In the genomic region with DNA sequence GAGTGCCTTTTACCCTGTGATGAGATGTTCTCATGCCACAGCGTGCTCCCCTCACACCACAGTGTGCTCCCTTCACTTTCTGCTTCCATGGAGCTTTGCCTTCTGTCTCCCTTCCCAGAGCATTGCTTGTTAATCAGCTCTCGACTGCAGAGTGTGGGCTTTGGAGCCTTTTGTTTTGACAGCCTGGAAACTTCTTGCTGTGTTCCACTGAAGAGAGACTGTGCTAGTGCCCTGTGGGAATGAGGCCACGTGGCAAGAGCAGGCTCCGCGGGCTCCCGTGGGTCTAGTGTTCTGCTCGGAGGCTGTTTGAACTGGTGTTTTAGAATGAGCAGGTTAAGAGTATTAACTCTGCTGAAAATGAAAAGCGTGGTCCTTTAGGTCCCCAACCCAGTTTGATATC, we compare ENCODE assay signal across 27 mouse cellular contexts. TPM values are rescaled to one million over a fixed set of nuclear protein-coding genes. Genes with fewer than 3 reads are reported as not detected.
DNase-seq lines count a peak whose midpoint lies in the region; ATAC-seq and TF ChIP-seq lines count a peak whose summit lies in the region.
"Had no signal": no experiment of that assay in that cellular context is flagged by ENCODE, and none has a peak within 500 bp of the region (broad histone marks: within the 10 kb centered on the region; RNA-seq: fewer than 3 reads in every experiment).

No protein-coding gene starts in this region.

- TF ChIP-seq POLR2A in brain, embryonic 14.5 days (IDR thresholded peaks at IDR 0.05; ENCODE audit: borderline replicate concordance, extremely low read depth, insufficient read depth, insufficient read length, poor library complexity, severe bottlenecking): no peak

- no peak for TF ChIP-seq CTCF in brain, embryonic 14.5 days (IDR thresholded peaks at IDR 0.05; ENCODE audit: borderline replicate concordance, extremely low read depth, insufficient read depth, insufficient read length)
- no peak for TF ChIP-seq CTCF in gastrocnemius, adult 2 months (IDR thresholded peaks at IDR 0.05)

- H3K9ac ChIP-seq in forebrain, embryonic 14.5 days (ENCODE audit: low read length): no peak overlapping the region
- no peak overlapping the region for H3K9ac ChIP-seq in intestine, embryonic 15.5 days
- H3K9ac ChIP-seq in intestine, embryonic 16.5 days (ENCODE audit: low read depth, low read length): no peak overlapping the region
- H3K9ac ChIP-seq: embryonic facial prominence, embryonic 12.5 days; hindbrain, embryonic 12.5 days; liver, embryonic 14.5 days; lung, embryonic 14.5 days; midbrain, embryonic 12.5 days had no signal

- intact Hi-C loops in gastrocnemius, adult 2 months (cut with DNase I): no loop called here

- no peaks in the 10 kb centered on the region for H3K27me3 ChIP-seq in forebrain, embryonic 14.5 days (replicated peaks; ENCODE audit: control insufficient read depth, insufficient read depth, low read length)
- peaks cover 8% of the 10 kb centered on the region; the same call in 1 of the 2 replicates for H3K27me3 ChIP-seq in forebrain, embryonic 10.5 days (ENCODE audit: poor library complexity, severe bottlenecking)
- H3K27me3 ChIP-seq in intestine, embryonic 15.5 days (replicated peaks): no peaks in the 10 kb centered on the region
- no peaks in the 10 kb centered on the region for H3K27me3 ChIP-seq in intestine, embryonic 16.5 days (replicated peaks; ENCODE audit: control insufficient read depth, insufficient read depth, low read length)
- H3K27me3 ChIP-seq: embryonic facial prominence, embryonic 12.5 days; hindbrain, embryonic 12.5 days; midbrain, embryonic 12.5 days had no signal

- no peaks in the 10 kb centered on the region for H3K9me3 ChIP-seq in forebrain, embryonic 14.5 days (replicated peaks; ENCODE audit: control insufficient read depth, low read length)
- H3K9me3 ChIP-seq in forebrain, embryonic 10.5 days: peaks cover 8% of the 10 kb centered on the region; the same call in 1 of the 2 replicates
- no peaks in the 10 kb centered on the region for H3K9me3 ChIP-seq in intestine, embryonic 15.5 days
- H3K9me3 ChIP-seq in intestine, embryonic 16.5 days (ENCODE audit: control insufficient read depth, low read length): no peaks in the 10 kb centered on the region
- H3K9me3 ChIP-seq: embryonic facial prominence, embryonic 12.5 days; G1E had no signal

- H3K4me2 ChIP-seq in forebrain, embryonic 14.5 days (ENCODE audit: low read length): no peak overlapping the region
- no peak overlapping the region for H3K4me2 ChIP-seq in intestine, embryonic 15.5 days (replicated peaks)
- no peak overlapping the region for H3K4me2 ChIP-seq in intestine, embryonic 16.5 days (ENCODE audit: low read depth, low read length)
- H3K4me2 ChIP-seq: embryonic facial prominence, embryonic 12.5 days; heart, embryonic 11.5 days; hindbrain, embryonic 12.5 days; lung, embryonic 14.5 days; midbrain, embryonic 12.5 days had no signal

- DNase-seq in forebrain, embryonic 14.5 days (ENCODE audit: low spot score): peak; percentile 15
- DNase-seq in forebrain, embryonic 10.5 days (ENCODE audit: extremely low spot score, low spot score): no peak
- peak; percentile 28 to 30 for DNase-seq in layer of hippocampus, postnatal 10 days (ENCODE audit: low spot score in 2 of 2)
- no peak for DNase-seq in layer of hippocampus, adult 9-10 months (ENCODE audit: low spot score)
- peak; percentile 31 for DNase-seq in brain, embryonic 14.5 days (ENCODE audit: low read depth)
- DNase-seq in gastrocnemius, adult 2 months: no peak
- DNase-seq: adrenal gland, adult 8-10 months; cerebellum, adult 11 months; cerebellum, adult 9-10 months; cerebellum, postnatal 36 days; gastrocnemius, postnatal 25 days; heart, adult 18-20 months; heart, postnatal 36 days; kidney, adult 8-10 months; liver; lung, embryonic 14.5 days; thymus, adult 18-20 months; thymus, postnatal 36 days had no signal

- no peaks in the 10 kb centered on the region; the same call in 1 of the 2 replicates for H3K4me1 ChIP-seq in forebrain, embryonic 14.5 days (ENCODE audit: control insufficient read depth, insufficient read depth, low read length)
- H3K4me1 ChIP-seq in forebrain, embryonic 10.5 days: no peaks in the 10 kb centered on the region
- no peaks in the 10 kb centered on the region for H3K4me1 ChIP-seq in intestine, embryonic 15.5 days (replicated peaks)
- H3K4me1 ChIP-seq in intestine, embryonic 16.5 days (ENCODE audit: control insufficient read depth, insufficient read depth, low read length): no peaks in the 10 kb centered on the region
- H3K4me1 ChIP-seq: embryonic facial prominence, embryonic 12.5 days; hindbrain, embryonic 12.5 days; midbrain, embryonic 12.5 days had no signal

- no peak overlapping the region for H3K27ac ChIP-seq in forebrain, embryonic 14.5 days (ENCODE audit: low read depth, low read length)
- H3K27ac ChIP-seq in forebrain, embryonic 10.5 days: no peak overlapping the region
- H3K27ac ChIP-seq in intestine, embryonic 15.5 days: no peak overlapping the region
- no peak overlapping the region for H3K27ac ChIP-seq in intestine, embryonic 16.5 days (ENCODE audit: low read length)
- no peak overlapping the region for H3K27ac ChIP-seq in gastrocnemius, adult 2 months
- H3K27ac ChIP-seq: embryonic facial prominence, embryonic 12.5 days; hindbrain, embryonic 12.5 days; liver, embryonic 14.5 days; midbrain, embryonic 12.5 days had no signal

- ATAC-seq in forebrain, embryonic 14.5 days: no peak
- 0 out of 2 replicates have a peak, but pooled peaks have one; percentile 28 for ATAC-seq in intestine, embryonic 15.5 days
- ATAC-seq in intestine, embryonic 16.5 days: no peak; the same call in none of the 2 replicates

- H3K4me3 ChIP-seq in forebrain, embryonic 14.5 days (ENCODE audit: low read depth, low read length): no peak overlapping the region
- no peak overlapping the region for H3K4me3 ChIP-seq in forebrain, embryonic 10.5 days
- no peak overlapping the region for H3K4me3 ChIP-seq in intestine, embryonic 15.5 days (replicated peaks)
- H3K4me3 ChIP-seq in intestine, embryonic 16.5 days (ENCODE audit: low read length): no peak overlapping the region
- no peak overlapping the region for H3K4me3 ChIP-seq in gastrocnemius, adult 2 months
- H3K4me3 ChIP-seq: embryonic facial prominence, embryonic 12.5 days; hindbrain, embryonic 12.5 days; megakaryocyte, embryonic 14.5 days; midbrain, embryonic 12.5 days had no signal

- WGBS in forebrain, embryonic 14.5 days: 51% methylated on average over 8 of the region's 8 CpGs
- WGBS in forebrain, embryonic 10.5 days: 81% methylated on average over 8 of the region's 8 CpGs
- 72% methylated on average over 8 of the region's 8 CpGs for WGBS in intestine, embryonic 15.5 days
- 76% methylated on average over 8 of the region's 8 CpGs for WGBS in intestine, embryonic 16.5 days

- H3K36me3 ChIP-seq in forebrain, embryonic 14.5 days (ENCODE audit: control insufficient read depth, insufficient read depth, low read length): no peaks in the 10 kb centered on the region
- no peaks in the 10 kb centered on the region for H3K36me3 ChIP-seq in forebrain, embryonic 10.5 days (replicated peaks)
- H3K36me3 ChIP-seq in intestine, embryonic 15.5 days: no peaks in the 10 kb centered on the region
- no peaks in the 10 kb centered on the region for H3K36me3 ChIP-seq in intestine, embryonic 16.5 days (ENCODE audit: control insufficient read depth, insufficient read depth, low read length)
- H3K36me3 ChIP-seq: embryonic facial prominence, embryonic 12.5 days; G1E; hindbrain, embryonic 12.5 days; midbrain, embryonic 12.5 days had no signal

RNA-seq across cellular contexts. Expression of a gene that starts 54.5 kb away (rescaled TPM):
- 33.3 and 40.0 TPM in 2 replicates for polyA plus RNA-seq in forebrain, embryonic 14.5 days (2014; fragmentation: Nextera tagmentation; extraction: Ambion mirVana)
- 36.7 and 36.8 TPM in 2 replicates for polyA plus RNA-seq in forebrain, embryonic 10.5 days (2016; fragmentation: Nextera tagmentation; extraction: Ambion mirVana)
- polyA plus RNA-seq in intestine, embryonic 15.5 days (2015; fragmentation: Nextera tagmentation; extraction: Ambion mirVana): 46.7 and 53.5 TPM in 2 replicates
- 48.7 and 50.3 TPM in 2 replicates for polyA plus RNA-seq in intestine, embryonic 16.5 days (2015; fragmentation: Nextera tagmentation; extraction: Ambion mirVana)
- total RNA-seq in layer of hippocampus, postnatal 10 days (2021): 10 to 100 TPM; 41.4 to 44.5 TPM
- 82.2 and 113 TPM in 2 replicates for polyA plus RNA-seq in brain, embryonic 14.5 days (2012; rRNA removed)
- total RNA-seq in gastrocnemius, adult 2 months (2021): 10 to 100 TPM in 1 of 2 experiments, 1 to 10 TPM in 1; 4.8 to 10.3 TPM
- total RNA-seq: G1E had no signal
- polyA plus RNA-seq: G1E had no signal

Comparison
In these comparisons a context has a peak if more than half of its experiments do, and no peak if none do; other contexts are left out.
1. DNase-seq: peak in forebrain, embryonic 14.5 days (single experiment), layer of hippocampus, postnatal 10 days (2 of 2) and brain, embryonic 14.5 days (single experiment); none in forebrain, embryonic 10.5 days (single experiment), layer of hippocampus, adult 9-10 months (single experiment) and gastrocnemius, adult 2 months (single experiment).